Mouse (Mus musculus) neural tube, embryonic 14.5 days (tissue): ENCODE measurements around the gene Fyn. TPM values are rescaled to one million over a fixed set of nuclear protein-coding genes. Genes with fewer than 3 reads are reported as not detected.

Source experiments
- ATAC-seq: fragments of 200-750 bp; cut with Nextera tagmentation; 2 replicates; pipeline ENCODE4 v1.8.0; 2017; ENCODE audit warnings: low read depth, mild to moderate bottlenecking, moderate TSS enrichment, moderate library complexity
- H3K27ac ChIP-seq: fragments of 300-500 bp; sonication (generic); 2 replicates; pipeline ENCODE4 v1.5.1; 2014; ENCODE audit warnings: low read depth, mild to moderate bottlenecking, control low read depth, low read length, moderate library complexity, mixed read lengths
- H3K27me3 ChIP-seq: fragments of 300-500 bp; sonication (generic); 2 replicates; pipeline ENCODE4 v1.6.1; 2014; ENCODE audit warnings: low read length; ENCODE audit not compliant: control insufficient read depth, insufficient read depth
- H3K36me3 ChIP-seq: fragments of 300-500 bp; sonication (generic); 2 replicates; pipeline ENCODE4 v1.6.1; 2014; ENCODE audit warnings: low read length, mixed read lengths; ENCODE audit not compliant: control insufficient read depth, insufficient read depth
- H3K4me1 ChIP-seq: fragments of 300-500 bp; sonication (generic); 2 replicates; pipeline ENCODE4 v1.6.1; 2014; ENCODE audit warnings: low read length; ENCODE audit not compliant: control insufficient read depth, insufficient read depth
- H3K4me2 ChIP-seq: fragments of 300-500 bp; sonication (generic); 2 replicates; pipeline ENCODE4 v1.6.1; 2014; ENCODE audit warnings: mild to moderate bottlenecking, low read depth, low read length, control low read depth
- H3K4me3 ChIP-seq: fragments of 300-500 bp; sonication (generic); 2 replicates; pipeline ENCODE4 v1.5.1; 2014; ENCODE audit warnings: low read depth, low read length, control low read depth, mixed read lengths
- H3K9ac ChIP-seq: fragments of 300-500 bp; sonication (generic); replicated peaks from 2 replicates; pipeline ENCODE4 v1.6.1; 2014; ENCODE audit warnings: low read depth, mild to moderate bottlenecking, control low read depth, low read length, mixed read lengths
- H3K9me3 ChIP-seq: fragments of 300-500 bp; sonication (generic); 2 replicates; pipeline ENCODE4 v1.6.1; 2016; ENCODE audit warnings: low read length; ENCODE audit not compliant: control insufficient read depth
- WGBS: fragments of 180-500 bp; shearing (Covaris S2); extraction: QIAGEN DNeasy Blood & Tissue Kit; methylation state at CpG from one replicate; pipeline ENCODE4 v1.1.7; 2014; 5-methylcytosine and 5-hydroxymethylcytosine counted together
- polyA plus RNA-seq: library from polyadenylated mRNA; unstranded; fragments of >200 nt; fragmentation: Nextera tagmentation; extraction: Ambion mirVana; gene quantifications from 2 replicates; pipeline ENCODE4 v1.2.1, GENCODE M21; 2014

Fyn gene
- polyA plus RNA-seq, 1 experiment from 2014 or later, result 113 TPM

DNA sequence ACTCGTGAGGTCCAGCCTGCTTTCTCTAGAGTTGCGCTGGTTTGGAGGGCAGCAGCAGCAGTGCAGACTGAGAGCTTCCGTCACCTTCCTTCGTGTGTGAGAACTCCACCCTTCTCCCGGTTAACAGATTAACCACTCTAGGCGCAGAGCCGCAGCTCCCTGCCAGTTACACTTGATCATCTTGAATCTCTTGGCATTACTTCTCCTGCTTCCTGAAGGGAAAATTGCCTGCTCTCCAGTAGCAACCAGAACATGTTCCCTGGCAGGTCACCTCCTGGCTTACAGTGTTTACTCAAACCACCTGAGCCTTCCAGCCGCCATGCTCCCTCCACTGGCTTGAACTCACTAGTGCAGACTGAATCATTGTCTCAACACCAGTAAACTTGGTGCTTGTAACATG is 94.1 kb downstream of the Fyn start:
- H3K4me1 ChIP-seq, result peaks cover 42% of the 10 kb centered on the region
- WGBS, result 63% methylated on average over 8 of the region's 8 CpGs
- ATAC-seq, result no peak
- H3K9me3 ChIP-seq, result no peaks in the 10 kb centered on the region
- no peak overlapping the region for H3K9ac ChIP-seq
- H3K27me3 ChIP-seq, result no peaks in the 10 kb centered on the region
- no peak overlapping the region for H3K4me2 ChIP-seq
- H3K36me3 ChIP-seq, result no peaks in the 10 kb centered on the region
- H3K4me3 ChIP-seq, result no peak overlapping the region
- H3K27ac ChIP-seq, result peak overlapping the region; percentile 44; the same call in 1 of the 2 replicates

DNA sequence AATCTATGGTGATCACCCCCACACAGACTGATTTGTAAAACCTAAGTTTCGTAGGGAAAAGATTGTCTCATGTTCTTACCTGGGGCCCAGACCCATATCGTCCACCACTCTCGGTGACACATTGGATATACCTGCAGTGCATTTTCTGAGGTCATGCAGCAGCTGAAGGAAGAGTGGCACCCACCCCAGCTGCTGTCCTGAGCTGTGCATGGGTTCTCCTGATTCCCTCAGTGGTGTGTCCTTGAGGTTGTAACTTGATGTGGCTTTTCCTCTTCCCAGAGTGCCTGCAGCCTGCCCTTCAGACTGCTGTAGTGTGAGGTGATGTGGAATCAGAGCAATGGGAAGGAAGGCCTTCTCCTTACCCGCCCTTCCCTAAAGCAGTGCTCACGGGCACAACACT is 95.7 kb downstream of the Fyn start:
- no peak for ATAC-seq
- no peak overlapping the region for H3K27ac ChIP-seq
- 95% methylated on average over 5 of the region's 5 CpGs for WGBS
- H3K4me2 ChIP-seq, result no peak overlapping the region
- H3K27me3 ChIP-seq, result no peaks in the 10 kb centered on the region
- no peak overlapping the region for H3K9ac ChIP-seq
- no peaks in the 10 kb centered on the region for H3K36me3 ChIP-seq
- peaks cover 25% of the 10 kb centered on the region for H3K4me1 ChIP-seq
- H3K9me3 ChIP-seq, result no peaks in the 10 kb centered on the region
- no peak overlapping the region for H3K4me3 ChIP-seq

DNA sequence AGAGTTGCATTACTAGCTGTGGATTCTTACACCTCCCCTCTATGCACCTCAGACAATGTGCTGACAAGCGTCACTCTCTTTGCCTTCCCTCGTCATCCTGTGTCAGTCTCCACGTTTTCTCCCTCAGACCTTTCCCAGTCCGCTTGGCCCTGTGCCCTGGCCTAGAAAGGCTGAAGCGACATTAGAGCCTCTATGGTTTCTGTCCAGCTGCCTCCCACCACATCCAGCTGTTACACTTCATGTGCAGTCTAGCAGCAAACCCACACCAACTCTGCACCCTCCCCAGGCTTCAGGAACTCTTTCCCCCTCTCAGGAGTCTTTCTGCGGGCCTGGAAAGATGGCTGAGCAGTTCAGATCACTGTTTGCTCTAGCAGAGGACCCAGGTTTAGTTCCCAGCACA is 98.7 kb downstream of the Fyn start:
- Histone ChIP-seq H3K4me3 (no peak overlapping the region), H3K4me2 (no peak overlapping the region), H3K36me3 (no peaks in the 10 kb centered on the region), H3K9me3 (no peaks in the 10 kb centered on the region), H3K27ac (no peak overlapping the region), H3K9ac (no peak overlapping the region), H3K27me3 (no peaks in the 10 kb centered on the region), H3K4me1 (peaks cover 20% of the 10 kb centered on the region)
- ATAC-seq, result no peak
- WGBS, result 71% methylated on average over 6 of the region's 6 CpGs

DNA sequence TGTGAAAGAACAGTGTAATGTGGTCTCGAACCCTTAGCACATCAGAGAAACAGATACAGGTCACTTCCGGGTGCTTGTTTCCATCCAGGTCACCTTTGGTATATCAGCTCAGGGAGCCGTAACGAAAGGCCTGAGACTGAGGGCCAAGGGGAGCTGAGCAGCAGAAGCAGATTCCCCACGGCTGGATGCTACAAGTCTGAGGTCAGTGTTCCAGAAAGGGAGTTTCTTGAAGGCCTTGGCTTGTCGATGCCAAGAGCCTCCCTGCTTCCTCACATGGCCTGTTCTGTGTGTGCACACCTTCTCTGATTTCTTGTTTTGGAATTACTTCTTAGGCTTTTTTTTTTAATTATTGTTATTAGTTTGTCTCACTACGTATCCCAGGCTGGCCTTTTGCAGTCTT is 99.2 kb downstream of the Fyn start:
- no peak overlapping the region for H3K9ac ChIP-seq
- H3K4me2 ChIP-seq, result no peak overlapping the region
- no peak for ATAC-seq
- no peaks in the 10 kb centered on the region for H3K9me3 ChIP-seq
- 96% methylated on average over 7 of the region's 7 CpGs for WGBS
- no peaks in the 10 kb centered on the region for H3K27me3 ChIP-seq
- H3K36me3 ChIP-seq, result no peaks in the 10 kb centered on the region
- no peak overlapping the region for H3K4me3 ChIP-seq
- peaks cover 20% of the 10 kb centered on the region for H3K4me1 ChIP-seq
- H3K27ac ChIP-seq, result no peak overlapping the region

DNA sequence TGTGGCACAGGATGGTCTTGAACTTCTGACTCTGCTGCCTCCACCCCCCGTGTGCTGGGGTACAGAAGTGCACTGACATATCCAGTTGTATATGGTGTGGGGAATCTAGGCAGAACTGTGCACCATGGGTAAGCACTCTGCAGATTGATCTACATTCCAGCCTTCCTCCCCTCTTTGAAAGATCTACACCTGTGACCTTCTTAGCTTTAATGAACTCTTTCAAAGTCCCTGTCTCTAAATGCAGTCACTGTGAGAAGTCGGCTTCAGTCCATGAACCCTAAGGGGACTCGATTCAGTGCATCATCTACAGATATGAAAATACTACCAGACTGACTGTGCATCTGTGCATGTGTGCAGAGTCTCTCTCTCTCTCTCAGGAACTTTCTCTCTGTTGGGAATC is 99.9 kb downstream of the Fyn start:
- H3K36me3 ChIP-seq, result no peaks in the 10 kb centered on the region
- no peak overlapping the region for H3K9ac ChIP-seq
- no peak overlapping the region for H3K4me3 ChIP-seq
- no peak overlapping the region for H3K27ac ChIP-seq
- no peaks in the 10 kb centered on the region for H3K27me3 ChIP-seq
- no peaks in the 10 kb centered on the region for H3K9me3 ChIP-seq
- H3K4me1 ChIP-seq, result peaks cover 22% of the 10 kb centered on the region
- H3K4me2 ChIP-seq, result no peak overlapping the region
- 91% methylated on average over 3 of the region's 3 CpGs for WGBS
- ATAC-seq, result no peak

DNA sequence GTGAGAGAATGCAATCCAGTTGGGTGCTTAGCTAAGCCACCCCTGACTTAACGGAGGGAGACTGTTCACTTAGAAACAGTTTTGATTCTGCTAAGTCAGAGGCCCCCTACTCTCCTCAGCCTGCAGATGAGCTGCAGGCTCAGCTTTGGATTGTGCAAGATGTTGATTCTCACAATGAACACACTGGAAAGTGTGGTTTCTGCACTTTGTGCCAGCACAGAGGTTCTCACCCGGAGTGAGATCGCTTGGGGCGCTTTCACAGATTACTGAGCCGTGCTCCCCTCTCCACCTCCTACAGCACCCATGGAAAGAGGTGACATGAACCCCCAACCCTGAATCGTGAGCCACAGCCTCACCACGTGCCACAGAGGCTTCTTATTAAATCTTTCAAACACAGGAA is 100.7 kb downstream of the Fyn start:
- no peak for ATAC-seq
- Histone ChIP-seq H3K27me3 (no peaks in the 10 kb centered on the region), H3K4me2 (no peak overlapping the region), H3K9ac (no peak overlapping the region), H3K9me3 (no peaks in the 10 kb centered on the region), H3K36me3 (no peaks in the 10 kb centered on the region), H3K4me3 (no peak overlapping the region), H3K27ac (no peak overlapping the region), H3K4me1 (peaks cover 22% of the 10 kb centered on the region)
- 78% methylated on average over 7 of the region's 7 CpGs for WGBS

DNA sequence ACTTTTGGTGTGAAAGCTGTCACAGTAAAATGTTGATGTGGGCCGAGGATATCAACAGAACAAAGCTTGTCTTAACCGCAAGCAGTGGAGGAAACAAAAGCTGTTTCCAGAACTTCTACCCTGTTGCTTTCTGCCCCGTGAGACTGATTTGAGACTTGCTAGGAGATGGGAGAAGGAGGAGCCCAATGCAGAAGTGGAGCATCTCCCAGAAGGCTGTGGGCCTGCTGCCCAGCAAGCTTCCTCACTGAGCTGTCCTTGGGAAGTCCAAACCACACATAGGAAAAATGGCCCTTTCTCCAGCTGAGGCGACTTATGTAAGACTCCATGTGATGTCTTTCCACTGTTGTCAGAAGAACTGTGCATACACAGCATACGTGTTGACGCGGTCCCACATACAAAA is 101.7 kb downstream of the Fyn start:
- H3K4me1 ChIP-seq, result peaks cover 22% of the 10 kb centered on the region
- 87% methylated on average over 7 of the region's 7 CpGs for WGBS
- no peak overlapping the region for H3K4me3 ChIP-seq
- no peak for ATAC-seq
- H3K36me3 ChIP-seq, result no peaks in the 10 kb centered on the region
- no peaks in the 10 kb centered on the region for H3K9me3 ChIP-seq
- H3K27ac ChIP-seq, result no peak overlapping the region
- H3K9ac ChIP-seq, result no peak overlapping the region
- no peaks in the 10 kb centered on the region for H3K27me3 ChIP-seq
- H3K4me2 ChIP-seq, result no peak overlapping the region

DNA sequence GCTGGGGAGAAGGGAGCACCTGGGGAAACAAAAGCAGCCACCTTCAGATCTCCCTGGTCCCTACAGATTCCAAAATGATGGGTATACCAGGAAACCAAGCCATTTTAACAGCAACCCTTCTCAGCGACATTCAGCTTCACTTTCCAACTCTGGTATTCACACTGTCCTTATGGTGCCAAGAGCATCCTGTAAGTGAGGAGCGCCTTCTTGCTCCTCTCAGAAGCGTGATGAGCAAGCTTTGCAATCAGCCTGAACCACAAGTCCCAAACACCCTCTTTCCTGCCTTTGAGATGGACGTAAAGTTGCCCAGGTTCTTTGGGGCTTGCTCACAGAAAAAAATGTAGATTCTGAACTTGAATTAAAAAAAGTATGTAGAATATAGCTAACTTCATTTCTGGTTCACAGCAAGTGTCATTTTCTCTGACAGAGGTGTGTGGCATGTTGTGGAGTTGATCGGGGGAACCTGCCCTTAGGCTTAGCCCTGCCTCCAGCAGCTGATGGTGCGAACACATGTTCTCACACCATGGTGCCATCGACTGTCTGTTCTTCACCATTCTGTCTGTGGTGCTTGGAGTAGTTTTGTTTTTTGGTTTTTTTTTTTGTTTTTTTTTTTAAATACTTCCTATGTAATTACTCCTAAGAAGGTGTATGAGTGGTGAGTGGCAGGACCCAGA is 102.5 kb downstream of the Fyn start:
- Histone ChIP-seq H3K9ac (no peak overlapping the region), H3K4me2 (0 out of 2 replicates have a peak overlapping the region, but pooled peaks have one; percentile 14), H3K27me3 (no peaks in the 10 kb centered on the region), H3K36me3 (no peaks in the 10 kb centered on the region), H3K9me3 (no peaks in the 10 kb centered on the region), H3K27ac (0 out of 2 replicates have a peak overlapping the region, but pooled peaks have one; percentile 12), H3K4me3 (no peak overlapping the region), H3K4me1 (peaks cover 22% of the 10 kb centered on the region)
- WGBS, result 76% methylated on average over 7 of the region's 7 CpGs
- no peak for ATAC-seq

DNA sequence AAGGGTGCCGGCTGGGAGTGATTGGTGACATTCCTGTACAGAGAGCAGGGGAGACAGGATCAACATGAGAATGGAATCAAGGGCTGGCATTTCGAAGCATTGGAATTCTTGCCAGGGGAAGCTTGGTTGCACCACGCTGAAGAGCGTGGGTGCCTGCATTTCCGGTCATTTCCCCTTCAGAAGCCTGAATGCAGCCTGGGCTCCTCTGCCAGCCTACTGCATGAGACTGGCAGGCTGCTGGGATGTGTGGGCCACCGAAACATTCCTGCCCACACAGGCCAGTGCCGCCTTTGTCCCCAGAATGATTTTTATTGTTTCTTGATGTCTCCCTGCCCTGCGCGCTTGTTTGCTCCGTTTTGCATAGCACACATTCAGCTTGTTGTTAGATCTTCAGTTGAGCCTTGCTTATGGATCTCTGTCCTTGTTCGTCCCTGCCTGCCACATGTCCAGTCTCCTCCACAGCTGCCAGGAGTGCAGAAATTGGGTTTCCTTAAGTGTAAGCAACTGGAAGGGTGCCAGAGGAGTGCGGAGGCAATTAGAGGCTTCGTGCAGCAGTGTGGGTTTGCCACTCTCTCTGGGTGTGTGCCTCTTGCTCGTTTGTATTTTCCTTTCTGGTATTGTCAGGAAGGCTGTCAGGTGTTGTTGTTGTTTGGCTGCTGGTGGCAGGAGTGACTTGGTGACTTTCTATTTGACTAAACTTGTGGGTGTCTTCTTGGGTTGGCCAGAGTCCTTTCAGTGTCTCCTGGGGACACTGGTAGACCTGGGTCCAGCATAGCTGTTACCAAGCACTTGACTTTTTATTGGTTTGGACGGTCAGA is 103.3 kb downstream of the Fyn start:
- H3K9me3 ChIP-seq, result no peaks in the 10 kb centered on the region
- H3K27ac ChIP-seq, result peak overlapping the region; percentile 55
- H3K27me3 ChIP-seq, result no peaks in the 10 kb centered on the region
- H3K9ac ChIP-seq, result no peak overlapping the region
- H3K36me3 ChIP-seq, result no peaks in the 10 kb centered on the region
- peaks cover 22% of the 10 kb centered on the region for H3K4me1 ChIP-seq
- H3K4me2 ChIP-seq, result peak overlapping the region; percentile 14; the same call in 1 of the 2 replicates
- WGBS, result 31% methylated on average over 15 of the region's 15 CpGs
- peak; percentile 62; the same call in 1 of the 2 replicates for ATAC-seq
- no peak overlapping the region for H3K4me3 ChIP-seq
